Mouse (Mus musculus) liver, embryonic 14.5 days (tissue): ENCODE data around the gene Lingo3.

Source experiments
- CTCF ChIP-seq: IDR thresholded peaks from 2 replicates; pipeline ENCODE4 v1.5.1; 2016; ENCODE audit warnings: antibody characterized with exemption, low read depth, control low read depth
- EP300 ChIP-seq: IDR thresholded peaks from 2 replicates; pipeline ENCODE4 v1.6.1; 2016; ENCODE audit warnings: antibody characterized with exemption, low read depth

DNA sequence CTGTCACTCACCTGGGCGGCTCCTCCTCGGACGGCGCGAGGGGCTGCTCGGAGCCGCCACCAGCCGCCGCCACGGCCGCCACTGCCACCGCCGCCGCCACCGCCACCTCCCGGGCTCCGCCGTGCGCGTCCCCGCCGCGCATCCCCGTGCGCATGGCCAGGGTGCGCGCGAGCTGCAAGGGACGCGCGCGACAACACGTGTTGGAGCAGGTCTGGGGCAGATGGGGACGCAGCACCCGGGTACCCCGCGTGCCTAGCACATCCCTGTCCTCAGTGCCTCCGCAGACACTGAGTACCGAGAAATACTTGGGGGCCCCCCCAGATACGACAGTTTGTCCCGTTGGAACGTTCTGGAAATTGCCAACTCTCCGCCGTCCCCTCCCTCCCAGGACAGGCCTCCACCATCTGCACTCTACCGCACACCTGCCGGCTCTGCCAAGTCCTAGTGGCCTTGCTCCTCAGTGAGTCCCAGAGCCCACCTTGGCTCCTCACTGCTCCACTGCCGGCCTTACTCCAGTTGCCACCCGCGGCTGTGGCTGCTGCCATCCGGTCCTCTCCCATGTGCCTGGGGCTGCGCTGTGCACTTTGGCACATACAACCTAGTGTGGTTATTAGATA is at the start of gene Lingo3:
- TF ChIP-seq CTCF (no peak), EP300 (no peak)
